Comparison of ENCODE assay signal across 13 mouse cellular contexts in genomic region chr10:26780581-26780980, GRCm38 (mm10). TPM values are rescaled to one million over a fixed set of nuclear protein-coding genes. Genes with fewer than 3 reads are reported as not detected.
DNase-seq lines count a peak whose midpoint lies in the region; ATAC-seq and TF ChIP-seq lines count a peak whose summit lies in the region.
"Had no signal": no experiment of that assay in that cellular context is flagged by ENCODE, and none has a peak within 500 bp of the region (broad histone marks: within the 10 kb centered on the region; RNA-seq: fewer than 3 reads in every experiment).

No protein-coding gene starts in this region.

- no peak for DNase-seq in kidney, adult 2 months
- DNase-seq in kidney, postnatal 14 days, result no peak
- no peak for DNase-seq in testis, postnatal 14 days (ENCODE audit: low spot score)
- no peak for DNase-seq in thymus, adult 18-20 months
- no peak for DNase-seq in urinary bladder, postnatal 10 days (ENCODE audit: low spot score)
- DNase-seq: adrenal gland, adult 2 months; cerebellum, postnatal 10 days; kidney, postnatal 10 days had no signal

- TF ChIP-seq CTCF in kidney, adult 2 months (conservative IDR thresholded peaks at IDR 0.05; ENCODE audit: insufficient read depth, insufficient read length, low read depth, low read length), result no peak
- no peak for TF ChIP-seq CTCF in testis, adult 2 months (IDR thresholded peaks at IDR 0.05; ENCODE audit: control insufficient read depth, insufficient read depth, insufficient replicate concordance, low read depth, low read length)

- peaks cover 13% of the 10 kb centered on the region for H3K4me1 ChIP-seq in kidney, adult 2 months (ENCODE audit: control insufficient read depth, insufficient read depth, low read length)
- no peaks in the 10 kb centered on the region for H3K4me1 ChIP-seq in testis, adult 2 months (ENCODE audit: control insufficient read depth, insufficient read depth, low read length)
- H3K4me1 ChIP-seq: hindbrain, embryonic 13.5 days had no signal

- H3K36me3 ChIP-seq in kidney, adult 2 months (ENCODE audit: control insufficient read depth, insufficient read depth, low read length), result no peaks in the 10 kb centered on the region
- H3K36me3 ChIP-seq in testis, adult 2 months (ENCODE audit: control insufficient read depth, insufficient read depth, low read length), result no peaks in the 10 kb centered on the region
- no peaks in the 10 kb centered on the region for H3K36me3 ChIP-seq in macrophage (ENCODE audit: inconsistent target)
- H3K36me3 ChIP-seq: hindbrain, embryonic 13.5 days; limb, embryonic 15.5 days had no signal

- peaks cover 97% of the 10 kb centered on the region for H3K79me2 ChIP-seq in macrophage (ENCODE audit: inconsistent target)

- H3K4me3 ChIP-seq in kidney, adult 2 months (ENCODE audit: insufficient read depth, low read depth, low read length), result no peak overlapping the region
- H3K4me3 ChIP-seq in testis, adult 2 months (ENCODE audit: control insufficient read depth, low read depth, low read length), result no peak overlapping the region
- no peak overlapping the region for H3K4me3 ChIP-seq in macrophage (ENCODE audit: inconsistent target)
- H3K4me3 ChIP-seq: hindbrain, embryonic 13.5 days; limb, embryonic 15.5 days had no signal

- TF ChIP-seq POLR2A in kidney, adult 2 months (IDR thresholded peaks at IDR 0.05; ENCODE audit: low read depth, low read length), result no peak
- TF ChIP-seq POLR2A in testis, adult 2 months (IDR thresholded peaks at IDR 0.05; ENCODE audit: control insufficient read depth, low read depth, low read length), result no peak

- H3K27ac ChIP-seq in kidney, adult 2 months (ENCODE audit: insufficient read depth, low read depth, low read length), result peak overlapping the region; percentile 71; the same call in 1 of the 2 replicates
- peak overlapping the region; percentile 12; the same call in 1 of the 2 replicates for H3K27ac ChIP-seq in testis, adult 2 months (ENCODE audit: control insufficient read depth, insufficient read depth, low read depth, low read length)
- H3K27ac ChIP-seq in macrophage, result peak overlapping the region; percentile 86
- H3K27ac ChIP-seq: hindbrain, embryonic 13.5 days; limb, embryonic 15.5 days had no signal

- H3K27me3 ChIP-seq in kidney, adult 2 months (replicated peaks; ENCODE audit: control insufficient read depth, insufficient read depth, low read length), result no peaks in the 10 kb centered on the region
- no peaks in the 10 kb centered on the region for H3K27me3 ChIP-seq in testis, adult 2 months (ENCODE audit: control insufficient read depth, insufficient read depth, low read length)
- H3K27me3 ChIP-seq: hindbrain, embryonic 13.5 days; limb, embryonic 15.5 days had no signal

- WGBS in kidney, adult 2 months, result 29% methylated on average over 3 of the region's 3 CpGs
- WGBS in macrophage (ENCODE audit: missing documents), result 8% methylated on average over 3 of the region's 3 CpGs

- ATAC-seq in megakaryocyte-erythroid progenitor cell, adult 5-6 weeks (replicated peaks; ENCODE audit: low FRiP score, low TSS enrichment, poor library complexity, severe bottlenecking), result no peak; the same call in 1 of the 2 replicates

RNA-seq across cellular contexts. Expression of gene Arhgap18, which starts 27.4 kb away (rescaled TPM):
- 7.4 and 10.7 TPM in 2 replicates for polyA plus RNA-seq in kidney, adult 2 months (2012; rRNA removed)
- 1.4 and 1.7 TPM in 2 replicates for polyA plus RNA-seq in testis, adult 2 months (2012; rRNA removed)
- 100 to 1,000 TPM in 12 of 26 experiments, 10 to 100 TPM in 13, 1 to 10 TPM in 1; 9.8 to 313 (median 97.8) TPM for total RNA-seq in macrophage (2018; cell fraction: chromatin; rRNA removed)
- total RNA-seq in macrophage (2018; cell fraction: cytosol; rRNA removed), result 100 to 1,000 TPM in 12 of 26 experiments, 10 to 100 TPM in 14; 26.4 to 139 (median 67.3) TPM
- total RNA-seq in macrophage (2018; cell fraction: nucleus; rRNA removed), result 100 to 1,000 TPM in 9 of 26 experiments, 10 to 100 TPM in 17; 16.2 to 229 (median 60.6) TPM
- polyA plus RNA-seq in macrophage (2018), result 75.5 to 214 TPM (median 76.1 TPM) in 3 replicates
- 23.8 and 26.3 TPM in 2 replicates for total RNA-seq in megakaryocyte-erythroid progenitor cell, adult 5-6 weeks (2014; fragmentation: Nextera tagmentation)
- total RNA-seq in megakaryocyte-erythroid progenitor cell, adult 5-6 weeks (2017), result 47.0 and 49.6 TPM in 2 replicates

Comparison
In these comparisons a context has a peak if more than half of its experiments do, and no peak if none do; other contexts are left out.
1. H3K27ac ChIP-seq: peak in every context shown above with its lines; median percentile 86 in macrophage; 71 in kidney, adult 2 months; 12 in testis, adult 2 months.